Mouse (Mus musculus) cerebellum, postnatal 14 days (tissue): ENCODE results near the gene Jade1.

ENCODE experiments used
- DNase-seq, 2 experiments: peaks; one replicate each; pipeline ENCODE4 v3.0.0; 2021; ENCODE audit warnings: mixed read lengths in 2 of 2

Gene Jade1

GRCm38 (mm10) chr3:41580401-41581323 lies 25.1 kb downstream of the Jade1 start:
- no peak for DNase-seq

DNA sequence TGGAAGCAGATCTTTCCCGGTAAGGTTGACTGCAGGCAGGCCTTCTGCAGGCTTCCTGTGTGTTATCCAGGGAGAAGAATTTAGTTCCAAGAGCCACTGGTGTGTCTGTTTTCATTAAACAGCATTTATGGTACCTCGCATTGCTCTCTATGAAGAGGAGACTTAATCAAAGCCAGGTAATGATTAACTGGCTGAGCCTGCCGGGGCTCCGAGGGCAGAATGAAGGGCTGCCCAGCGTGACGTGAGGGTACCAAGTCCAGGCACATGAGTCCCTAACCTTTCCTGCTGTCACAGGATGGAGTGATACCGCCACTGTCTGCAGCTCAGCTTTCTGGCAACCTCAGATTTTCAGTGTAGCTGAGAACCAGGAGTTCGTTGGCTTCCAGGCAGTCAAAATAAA lies 25.9 kb downstream of the Jade1 start:
- no peak for DNase-seq

DNA sequence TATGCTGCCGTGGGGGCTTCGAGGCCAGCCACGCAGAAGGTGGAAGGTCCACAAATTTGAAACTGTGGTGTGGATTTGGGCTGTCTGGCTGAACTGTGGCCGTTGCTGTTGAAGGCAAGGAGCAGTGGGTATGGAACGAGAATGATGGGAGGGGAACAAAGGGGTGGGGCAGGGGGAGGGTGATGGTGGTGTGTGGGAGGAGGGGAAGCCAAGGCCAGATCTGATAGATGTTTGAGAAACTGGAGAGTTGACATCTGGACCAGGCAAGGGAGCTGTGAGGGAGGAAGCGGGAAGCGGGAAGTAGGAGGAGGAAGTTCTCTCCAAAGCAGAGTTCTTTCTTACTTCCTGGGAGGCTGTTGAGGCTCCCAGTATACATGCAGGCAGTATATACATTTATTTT lies 26.7 kb downstream of the Jade1 start:
- no peak for DNase-seq

GRCm38 (mm10) chr3:41583092-41583491 lies 27.6 kb downstream of the Jade1 start:
- peak in 1 of 2 experiments; percentile 41 for DNase-seq

DNA sequence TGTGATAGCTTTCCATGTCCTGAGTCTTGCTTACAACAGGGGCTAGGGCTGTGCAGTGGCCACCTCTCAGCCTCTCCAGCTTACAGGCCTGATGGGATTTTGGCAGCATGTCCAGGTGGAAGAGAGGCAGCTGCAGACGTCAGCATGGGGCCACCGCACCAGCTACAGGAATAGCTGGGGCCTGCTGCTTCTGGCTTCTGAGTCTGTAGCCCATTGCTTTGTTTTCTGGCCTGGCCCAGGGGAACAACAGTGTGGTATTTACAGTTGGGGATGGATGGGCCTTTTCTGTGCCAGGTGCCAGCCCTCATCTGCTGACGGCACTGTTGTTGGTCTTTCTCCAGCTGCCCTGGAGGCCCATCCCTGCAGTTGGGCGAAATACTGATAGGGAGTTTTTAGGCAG lies 28.1 kb downstream of the Jade1 start:
- peak; percentile 46 to 47 for DNase-seq

DNA sequence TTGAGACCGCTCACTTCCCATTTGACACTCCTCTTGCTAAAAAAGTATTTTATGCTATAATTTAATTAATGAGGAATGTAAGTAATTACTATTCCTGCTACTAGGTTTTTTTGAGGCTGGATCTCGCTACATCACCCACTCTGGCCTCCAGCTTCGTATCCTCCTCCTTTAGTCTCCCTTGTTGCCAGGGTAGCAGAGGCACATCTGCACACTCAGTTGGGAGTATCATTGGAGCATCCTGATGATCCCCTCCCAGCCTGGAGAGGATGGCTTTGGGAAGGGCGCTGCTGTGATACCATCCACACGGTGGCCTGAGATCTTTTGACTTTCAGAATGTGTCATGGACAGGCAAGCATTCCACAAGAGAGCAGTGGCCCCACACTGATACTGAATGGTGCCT lies 30.0 kb downstream of the Jade1 start:
- no peak for DNase-seq

GRCm38 (mm10) chr3:41586330-41586729 lies 30.8 kb downstream of the Jade1 start:
- no peak for DNase-seq

GRCm38 (mm10) chr3:41586917-41587316 lies 31.4 kb downstream of the Jade1 start:
- DNase-seq: no peak

DNA sequence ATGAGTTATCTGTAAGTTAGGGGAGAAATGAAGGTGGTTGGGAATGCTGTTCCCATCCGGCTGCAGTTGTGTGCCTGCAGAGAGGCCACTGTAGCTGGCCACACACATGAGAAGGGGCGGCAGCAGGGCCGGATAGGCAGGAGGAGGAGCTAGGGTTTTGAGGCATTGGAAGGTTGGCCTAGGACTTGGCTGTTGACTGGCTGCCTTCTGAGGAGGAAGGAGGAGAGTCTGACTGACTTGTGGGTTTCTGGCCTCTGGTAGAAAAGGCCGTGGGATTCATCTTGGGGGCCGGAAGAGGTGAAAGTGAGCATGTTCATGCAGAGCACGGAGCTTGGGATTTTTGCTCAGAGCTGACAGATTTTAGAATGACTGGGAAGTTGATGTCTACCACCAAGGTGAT lies 32.1 kb downstream of the Jade1 start:
- DNase-seq: no peak

DNA sequence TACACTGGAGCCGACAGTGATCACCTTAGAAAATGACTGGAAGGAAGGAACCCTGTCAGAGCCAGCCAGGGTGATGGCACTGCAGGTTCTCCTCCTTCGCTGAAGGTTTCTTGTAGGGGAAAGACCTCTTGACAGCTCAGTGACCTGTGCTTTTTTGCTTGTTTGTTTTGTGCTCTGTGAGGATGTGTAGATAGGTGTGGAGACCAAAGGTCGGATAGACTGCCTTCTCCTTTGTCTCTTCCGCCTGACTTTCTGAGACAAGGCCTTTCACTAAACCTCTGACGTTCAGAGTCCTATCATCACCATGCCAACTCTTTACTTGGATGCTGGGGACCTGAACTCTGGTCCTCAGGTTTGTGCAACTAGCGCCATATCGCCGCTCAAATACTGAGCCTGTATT lies 33.0 kb downstream of the Jade1 start:
- DNase-seq: no peak

GRCm38 (mm10) chr3:41589246-41589914 lies 33.8 kb downstream of the Jade1 start:
- peak in 1 of 2 experiments; percentile 34 for DNase-seq

DNA sequence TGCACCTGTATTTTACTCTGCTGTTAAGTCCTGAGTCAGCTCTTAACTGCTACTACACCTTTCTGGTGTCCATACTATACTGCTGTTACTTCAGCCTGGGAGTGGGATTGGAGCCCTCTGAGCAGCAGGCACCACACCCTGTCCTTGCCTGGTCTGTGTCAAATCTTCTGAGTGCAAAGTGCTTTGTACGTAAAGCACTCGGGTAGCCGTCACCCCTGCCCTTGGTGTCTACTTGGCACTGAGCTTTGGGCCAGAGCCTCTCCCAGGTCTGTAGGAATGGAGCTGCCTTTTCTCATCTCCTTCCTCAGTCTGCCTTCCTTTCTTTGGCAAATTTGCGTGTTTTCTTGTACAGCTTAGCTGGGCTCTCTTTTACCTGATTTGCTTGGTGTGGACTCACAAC lies 34.5 kb downstream of the Jade1 start:
- no peak for DNase-seq

DNA sequence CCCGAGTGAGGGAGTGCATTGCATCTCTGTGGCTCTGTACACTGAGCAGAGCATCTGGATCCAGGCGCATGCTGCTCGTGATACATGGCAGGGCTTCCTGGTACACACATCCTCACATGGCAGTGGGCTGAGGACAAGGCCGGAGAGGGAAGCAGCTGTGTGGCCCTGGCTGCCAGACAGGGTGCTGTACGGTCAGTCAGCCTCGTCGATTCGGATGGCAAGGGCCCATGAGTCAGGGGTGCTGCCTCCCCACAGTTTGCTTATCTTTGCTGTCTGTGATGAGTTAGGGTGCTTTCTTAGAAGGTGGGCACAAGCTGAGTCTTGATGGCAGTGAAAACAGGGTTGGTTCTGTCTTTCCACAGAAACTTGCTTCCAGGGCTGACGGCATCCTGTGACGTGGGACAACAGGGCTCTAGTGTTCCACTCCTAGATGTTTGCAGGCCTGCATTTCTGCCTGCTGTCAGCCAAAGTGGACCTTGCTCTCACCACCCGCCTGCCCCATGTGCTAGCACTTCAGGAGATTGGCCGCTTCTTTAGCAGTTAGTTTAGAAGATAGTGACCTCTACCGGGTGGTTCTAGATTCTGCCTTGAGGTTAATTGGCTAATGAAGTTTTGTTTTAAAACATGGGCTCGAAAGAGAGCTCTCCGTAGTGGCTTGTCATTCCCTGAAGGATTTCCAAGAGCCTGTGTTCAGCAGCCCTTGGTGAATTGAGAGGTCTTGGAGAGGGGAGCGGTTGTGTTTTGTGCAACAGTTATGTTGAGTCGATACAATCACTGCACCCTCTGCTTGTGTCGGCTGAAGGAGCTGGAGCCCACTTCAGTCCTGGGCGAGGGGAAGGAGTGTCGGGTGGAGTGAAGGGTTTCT lies 35.4 kb downstream of the Jade1 start:
- DNase-seq: no peak

DNA sequence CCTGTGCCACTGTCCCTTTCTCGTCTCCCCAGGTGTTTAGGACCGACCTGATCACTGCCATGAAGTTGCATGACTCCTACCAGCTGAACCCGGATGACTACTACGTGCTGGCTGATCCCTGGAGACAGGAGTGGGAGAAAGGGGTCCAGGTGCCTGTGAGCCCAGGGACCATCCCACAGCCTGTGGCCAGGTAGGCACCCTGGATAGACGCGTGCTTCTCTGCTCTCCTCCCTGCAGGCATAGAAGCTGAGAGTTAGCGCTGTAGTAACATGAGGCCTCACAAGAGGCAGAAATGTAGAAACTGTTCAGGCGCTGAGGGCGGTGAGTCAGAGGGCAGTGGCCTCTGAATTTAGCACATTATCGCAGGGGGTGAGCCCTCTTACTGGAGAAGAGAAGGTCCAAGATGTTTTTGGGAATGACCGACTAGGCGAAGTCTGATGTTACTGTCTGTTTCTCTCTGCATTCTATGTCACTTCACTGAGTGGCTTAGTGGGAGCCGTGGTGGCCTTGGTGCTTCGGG lies 36.2 kb downstream of the Jade1 start:
- no peak for DNase-seq

DNA sequence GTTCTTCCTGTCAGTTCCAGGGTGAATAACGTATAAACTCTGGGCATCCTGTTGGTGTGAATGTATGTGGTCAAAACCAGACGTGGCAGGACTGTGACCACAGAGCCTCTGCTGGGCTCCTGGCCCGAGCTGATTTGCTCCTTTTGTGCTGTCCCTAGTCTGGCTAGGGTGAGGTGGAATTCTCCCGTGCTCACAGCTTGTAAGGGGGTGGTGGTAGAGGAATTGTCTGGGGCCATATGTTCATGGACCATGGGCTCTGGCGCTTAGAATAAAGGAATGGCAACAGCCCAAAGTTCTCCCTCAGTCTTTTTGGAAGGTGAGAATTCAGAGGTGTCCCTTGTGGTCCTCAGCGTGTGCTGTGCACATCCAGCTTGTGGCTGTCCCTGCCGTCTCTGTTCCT lies 37.3 kb downstream of the Jade1 start:
- DNase-seq: no peak

DNA sequence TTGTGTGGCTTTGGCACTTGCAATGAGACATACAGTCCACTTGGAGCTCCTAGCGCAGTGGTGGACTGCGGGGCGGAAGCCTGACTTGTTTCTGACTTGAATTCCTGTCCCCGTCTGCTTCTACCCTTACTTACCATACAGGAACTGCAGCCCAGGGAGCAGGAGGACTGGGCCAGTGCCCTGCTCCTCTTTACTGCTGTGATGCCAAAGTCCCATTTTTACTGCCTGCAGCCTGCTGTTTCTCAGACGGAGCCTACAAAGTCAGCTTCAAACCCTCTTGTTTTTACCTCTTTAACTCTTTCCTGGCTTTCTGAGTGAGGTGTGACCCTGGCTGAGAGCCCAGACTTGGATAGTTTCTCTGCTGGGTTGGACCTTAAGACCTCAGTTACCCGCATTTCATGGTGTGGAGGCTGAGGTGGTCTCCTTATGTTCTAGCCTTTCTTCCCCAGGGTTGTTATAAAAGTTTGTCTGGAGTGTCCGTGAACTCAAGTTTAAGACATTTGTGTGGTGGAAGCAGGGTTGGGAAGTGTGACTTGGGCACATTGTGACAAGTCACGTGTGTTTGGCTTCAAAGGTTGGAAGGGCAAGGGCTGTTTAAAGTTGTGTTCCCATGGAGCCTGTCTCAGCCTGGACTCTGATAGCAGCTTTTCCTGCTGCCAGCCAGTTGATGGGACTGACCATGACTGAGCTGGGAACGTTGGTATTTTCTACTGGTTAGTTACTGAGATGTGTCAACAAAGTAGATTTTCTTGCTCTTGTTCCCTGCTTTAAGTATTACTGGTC lies 38.8 kb downstream of the Jade1 start:
- no peak for DNase-seq

GRCm38 (mm10) chr3:41595010-41595409 lies 39.5 kb downstream of the Jade1 start:
- DNase-seq: no peak

- DNase-seq: no peak
These were observed 41.5 kb downstream of the Jade1 start for GRCm38 (mm10) chr3:41597036-41597435.

DNA sequence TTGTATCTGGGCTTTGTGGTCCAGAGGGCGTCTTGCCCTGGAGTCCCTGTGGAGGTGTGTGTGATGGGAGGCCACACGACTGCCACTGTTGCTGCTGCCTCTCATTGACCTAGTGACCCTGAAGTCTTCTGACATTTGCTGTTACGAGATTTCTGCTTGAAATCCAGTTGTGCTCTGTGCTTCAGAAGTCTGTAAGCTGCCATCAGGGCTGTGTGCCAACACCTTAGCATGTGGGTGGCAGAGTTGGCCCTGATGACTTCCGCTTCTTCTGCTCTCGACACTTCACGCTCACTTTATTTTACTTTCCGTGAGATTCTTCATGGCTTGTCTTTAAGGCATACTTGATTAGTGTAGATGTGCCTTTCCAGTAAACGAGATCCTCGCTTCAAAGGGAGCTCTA lies 42.9 kb downstream of the Jade1 start:
- no peak for DNase-seq

DNA sequence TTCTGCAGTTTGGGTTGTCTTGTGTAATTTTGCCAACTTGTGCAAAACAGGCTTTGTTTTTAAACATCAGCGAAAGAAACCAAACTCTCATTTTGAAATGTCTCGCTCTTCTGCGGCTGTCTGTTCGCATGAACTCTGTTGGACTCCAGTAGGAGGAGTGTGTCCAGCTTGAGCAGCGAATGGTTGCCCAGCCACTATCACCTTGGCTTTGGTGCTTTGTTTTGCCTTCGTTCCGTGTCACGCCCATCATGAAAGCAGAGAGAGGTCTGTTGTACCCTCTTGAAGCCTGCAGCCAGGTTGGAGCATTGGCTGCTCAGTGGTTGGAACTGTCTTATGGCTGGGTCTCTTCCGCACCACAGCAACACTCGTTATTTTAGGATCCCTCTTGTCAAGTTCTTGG lies 43.7 kb downstream of the Jade1 start:
- DNase-seq: no peak

DNA sequence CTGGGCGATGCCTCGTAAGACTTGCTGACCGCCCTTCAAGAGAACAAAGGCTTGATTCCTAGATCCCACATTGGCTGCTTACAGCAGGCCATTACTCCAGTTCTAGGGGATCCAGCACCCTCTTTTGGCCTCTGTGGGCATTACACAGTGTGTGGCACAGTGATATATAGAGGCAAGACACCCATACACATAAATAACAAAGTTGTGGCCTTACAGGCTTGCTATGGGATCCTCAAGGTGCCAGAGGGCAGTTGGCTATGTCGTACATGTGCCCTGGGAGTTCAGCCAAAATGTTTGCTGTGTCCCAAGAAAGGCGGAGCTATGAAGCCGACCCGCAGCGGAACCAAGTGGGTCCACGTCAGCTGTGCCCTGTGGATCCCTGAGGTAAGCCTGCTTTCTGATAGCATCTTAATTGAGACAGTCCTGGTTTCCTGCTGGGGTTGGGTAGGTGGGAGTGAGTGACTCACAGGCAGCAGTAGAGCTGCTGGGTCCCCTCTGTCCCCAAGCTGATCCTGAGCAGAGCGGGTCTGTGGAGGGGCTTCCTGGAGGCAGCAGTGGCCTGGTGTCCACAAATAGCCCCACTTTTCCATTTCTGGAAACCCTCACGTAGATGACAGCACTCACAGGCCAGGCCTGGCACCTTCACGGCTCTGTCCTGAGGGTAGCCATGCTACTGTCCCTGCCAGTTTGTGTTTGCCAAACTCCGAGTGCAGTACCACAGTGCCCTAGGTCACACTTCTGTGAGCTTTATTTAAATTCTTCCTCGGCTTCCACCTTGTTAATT lies 44.5 kb downstream of the Jade1 start:
- peak; percentile 70 to 71 for DNase-seq
